Mouse (Mus musculus): ENCODE data around the gene Sgip1. TPM values are rescaled to one million over a fixed set of nuclear protein-coding genes. Genes with fewer than 3 reads are reported as not detected.

Sgip1 gene
- polyA plus RNA-seq, 1 experiment from 2014 or later = 54.8 TPM

DNA sequence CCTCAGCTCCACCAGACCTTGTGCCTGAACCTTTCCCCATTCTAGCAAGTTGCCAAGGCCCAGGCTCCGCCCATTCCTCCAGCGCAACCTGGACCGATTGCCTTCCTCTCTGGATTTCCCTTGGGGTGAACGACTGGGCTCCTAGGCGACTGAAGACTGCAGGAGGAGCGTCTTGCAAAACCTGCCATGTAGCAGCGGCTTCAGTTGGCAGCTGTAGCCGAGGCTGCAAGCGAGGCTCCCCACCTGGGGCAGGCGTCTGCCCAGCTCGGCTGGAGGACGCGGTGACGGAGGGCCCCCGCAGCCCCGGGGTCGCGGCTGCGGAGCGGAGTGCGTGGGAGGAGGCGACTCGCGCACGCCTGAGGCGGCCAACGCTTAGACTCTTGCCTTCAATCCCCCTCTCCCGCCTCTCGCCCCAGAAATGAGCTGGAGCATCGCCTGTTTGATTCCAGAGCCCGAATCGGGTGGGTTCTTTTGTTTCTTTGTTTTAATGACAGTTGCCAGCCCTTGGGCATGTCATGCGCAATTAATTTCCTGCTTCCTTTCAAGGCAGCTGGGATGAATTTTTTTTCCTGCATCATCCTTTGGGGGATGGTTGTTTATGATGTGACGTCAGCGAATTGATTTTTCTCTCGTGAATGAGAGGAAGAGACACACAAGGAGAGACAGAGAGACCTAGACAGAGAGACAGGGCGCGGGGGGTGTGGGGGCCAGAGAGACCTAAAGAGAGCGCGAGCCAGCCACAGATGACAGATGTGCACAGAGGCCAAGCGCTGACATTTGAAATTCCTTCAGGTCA lies 18.2 kb downstream of the Sgip1 start:
- Histone ChIP-seq H3K36me3 (no peaks in the 10 kb centered on the region), H3K9ac (peak overlapping the region; percentile 91), H3K4me3 (peak overlapping the region; percentile 58), H3K4me1 (replicated peaks) (peaks cover 33% of the 10 kb centered on the region), H3K9me3 (no peaks in the 10 kb centered on the region), H3K27me3 (no peaks in the 10 kb centered on the region), H3K4me2 (peak overlapping the region; percentile 88), H3K27ac (replicated peaks) (peak overlapping the region; percentile 100)
- ATAC-seq (ENCODE audit: low read depth) = peak; percentile 82
- WGBS = under 1% methylated on average over 41 of the region's 41 CpGs

DNA sequence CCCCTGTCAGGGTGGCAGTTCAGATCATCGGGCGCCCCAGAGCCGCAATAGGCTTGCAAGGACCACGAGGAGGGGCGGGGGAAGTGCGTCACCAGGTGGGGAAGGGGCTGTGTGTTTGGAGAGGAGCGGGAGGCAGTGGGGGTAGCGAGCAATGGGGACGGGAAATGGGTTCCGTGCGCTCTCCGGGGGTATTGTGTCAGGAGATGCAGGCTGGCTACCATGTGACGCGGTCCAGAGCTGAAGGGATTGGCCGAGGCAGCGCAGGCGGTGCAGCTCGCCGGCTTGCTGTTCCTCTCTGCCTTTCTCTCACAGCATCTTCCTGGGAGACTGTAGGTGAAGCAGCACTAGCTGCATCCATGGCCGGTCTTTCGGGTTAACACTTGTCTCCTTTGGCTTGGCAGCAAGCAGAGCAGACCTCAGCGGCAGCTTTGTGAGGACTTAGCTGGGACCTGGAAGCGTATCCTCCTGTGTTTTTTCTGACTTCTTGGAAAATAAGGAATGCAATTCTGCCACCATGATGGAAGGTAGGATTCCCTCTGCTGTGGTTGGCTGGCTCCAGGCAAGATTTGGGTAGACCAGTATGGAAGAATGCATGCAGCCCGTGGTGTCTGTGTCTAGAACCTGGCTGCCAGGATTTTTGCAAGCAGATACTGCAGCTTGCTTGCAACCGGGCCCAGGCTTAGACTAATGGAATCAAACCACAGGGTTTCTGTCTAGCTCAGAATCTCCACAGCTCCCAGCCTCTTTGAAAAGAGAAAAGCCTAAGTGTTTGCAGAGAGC lies 19.1 kb downstream of the Sgip1 start:
- WGBS = 1% methylated on average over 25 of the region's 25 CpGs
- H3K27ac ChIP-seq (replicated peaks) = peak overlapping the region; percentile 100
- peak overlapping the region; percentile 58 for H3K4me3 ChIP-seq
- H3K9ac ChIP-seq = peak overlapping the region; percentile 91
- ATAC-seq (ENCODE audit: low read depth) = peak; percentile 98
- H3K4me1 ChIP-seq (replicated peaks) = peaks cover 33% of the 10 kb centered on the region
- peak overlapping the region; percentile 88 for H3K4me2 ChIP-seq
- H3K9me3 ChIP-seq = no peaks in the 10 kb centered on the region
- no peaks in the 10 kb centered on the region for H3K27me3 ChIP-seq
- H3K36me3 ChIP-seq = no peaks in the 10 kb centered on the region

DNA sequence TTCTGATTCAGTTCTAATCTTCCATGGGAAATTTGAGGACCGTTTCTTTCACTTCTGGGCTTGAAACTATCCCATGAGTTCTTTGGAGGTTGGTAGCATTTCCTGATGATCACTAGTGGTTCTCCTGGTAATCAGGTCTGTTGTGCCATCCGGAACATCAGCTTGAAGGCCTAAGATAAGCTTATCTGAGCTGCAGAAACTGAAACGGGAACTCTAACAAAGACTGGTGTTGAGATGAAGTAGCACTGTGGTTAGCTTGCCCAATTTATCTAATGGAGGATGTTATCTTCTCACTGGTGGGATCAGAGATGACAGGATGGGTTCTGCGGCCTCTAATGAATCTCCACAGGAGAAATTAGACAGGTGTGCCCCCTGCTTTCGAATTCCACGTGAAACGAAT lies 21.0 kb downstream of the Sgip1 start:
- Histone ChIP-seq H3K9ac (peak overlapping the region; percentile 22; the same call in 1 of the 2 replicates), H3K4me1 (replicated peaks) (peaks cover 33% of the 10 kb centered on the region), H3K9me3 (no peaks in the 10 kb centered on the region), H3K4me3 (peak overlapping the region; percentile 58), H3K36me3 (no peaks in the 10 kb centered on the region), H3K27ac (replicated peaks) (no peak overlapping the region), H3K27me3 (no peaks in the 10 kb centered on the region), H3K4me2 (peak overlapping the region; percentile 88)
- WGBS = 83% methylated on average over 7 of the region's 7 CpGs
- ATAC-seq (ENCODE audit: low read depth) = no peak

DNA sequence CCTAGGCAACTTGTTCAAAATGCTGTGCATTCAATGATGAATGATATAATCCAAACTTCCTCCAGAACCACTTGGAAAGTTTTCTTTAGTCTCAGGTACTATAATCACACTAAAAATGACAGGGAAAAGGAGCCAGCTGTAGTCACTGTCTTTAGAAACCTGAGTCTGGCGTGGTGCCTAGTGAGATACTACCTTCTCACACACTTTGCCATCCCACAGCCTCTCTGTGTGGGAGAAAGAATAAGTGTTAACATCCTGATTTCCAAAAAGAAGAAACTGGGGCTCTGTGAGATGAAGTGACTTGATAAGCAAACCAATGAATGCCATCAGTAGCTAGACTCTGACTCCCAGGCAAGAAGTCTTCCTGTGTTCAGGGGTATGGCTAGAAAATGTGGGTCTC lies 28.0 kb downstream of the Sgip1 start:
- no peak overlapping the region for H3K27ac ChIP-seq (replicated peaks)
- WGBS = 80% methylated on average over 1 of the region's 1 CpGs
- no peaks in the 10 kb centered on the region for H3K9me3 ChIP-seq
- no peak overlapping the region for H3K4me3 ChIP-seq
- no peaks in the 10 kb centered on the region for H3K27me3 ChIP-seq
- no peaks in the 10 kb centered on the region for H3K36me3 ChIP-seq
- H3K9ac ChIP-seq = no peak overlapping the region
- peaks cover 12% of the 10 kb centered on the region; the same call in 1 of the 2 replicates for H3K4me1 ChIP-seq (replicated peaks)
- H3K4me2 ChIP-seq = no peak overlapping the region
- ATAC-seq (ENCODE audit: low read depth) = no peak

DNA sequence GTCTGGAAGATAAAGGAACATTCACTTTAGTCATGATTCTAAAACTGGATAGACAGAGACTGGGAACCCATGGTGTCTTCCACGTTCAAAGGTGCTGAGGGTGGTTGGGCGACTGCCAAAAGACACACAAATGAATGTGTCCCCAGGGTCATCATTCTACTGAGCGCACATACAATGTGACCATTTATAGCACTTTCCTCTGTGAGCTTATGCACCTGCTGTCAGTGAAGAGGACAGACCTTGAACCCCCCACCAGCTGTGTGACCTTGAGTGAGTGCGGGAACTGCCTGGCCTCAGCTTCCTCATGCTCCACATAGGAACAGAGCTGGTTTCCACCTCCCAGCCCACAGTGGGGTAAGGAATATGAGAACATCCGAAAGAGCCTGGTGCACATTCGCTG lies 28.8 kb downstream of the Sgip1 start:
- Histone ChIP-seq H3K4me3 (no peak overlapping the region), H3K4me1 (replicated peaks) (peaks cover 12% of the 10 kb centered on the region; the same call in 1 of the 2 replicates), H3K27me3 (no peaks in the 10 kb centered on the region), H3K27ac (replicated peaks) (no peak overlapping the region), H3K4me2 (no peak overlapping the region), H3K9me3 (no peaks in the 10 kb centered on the region), H3K9ac (no peak overlapping the region), H3K36me3 (no peaks in the 10 kb centered on the region)
- peak; percentile 27 for ATAC-seq (ENCODE audit: low read depth)
- WGBS = 66% methylated on average over 6 of the region's 6 CpGs

DNA sequence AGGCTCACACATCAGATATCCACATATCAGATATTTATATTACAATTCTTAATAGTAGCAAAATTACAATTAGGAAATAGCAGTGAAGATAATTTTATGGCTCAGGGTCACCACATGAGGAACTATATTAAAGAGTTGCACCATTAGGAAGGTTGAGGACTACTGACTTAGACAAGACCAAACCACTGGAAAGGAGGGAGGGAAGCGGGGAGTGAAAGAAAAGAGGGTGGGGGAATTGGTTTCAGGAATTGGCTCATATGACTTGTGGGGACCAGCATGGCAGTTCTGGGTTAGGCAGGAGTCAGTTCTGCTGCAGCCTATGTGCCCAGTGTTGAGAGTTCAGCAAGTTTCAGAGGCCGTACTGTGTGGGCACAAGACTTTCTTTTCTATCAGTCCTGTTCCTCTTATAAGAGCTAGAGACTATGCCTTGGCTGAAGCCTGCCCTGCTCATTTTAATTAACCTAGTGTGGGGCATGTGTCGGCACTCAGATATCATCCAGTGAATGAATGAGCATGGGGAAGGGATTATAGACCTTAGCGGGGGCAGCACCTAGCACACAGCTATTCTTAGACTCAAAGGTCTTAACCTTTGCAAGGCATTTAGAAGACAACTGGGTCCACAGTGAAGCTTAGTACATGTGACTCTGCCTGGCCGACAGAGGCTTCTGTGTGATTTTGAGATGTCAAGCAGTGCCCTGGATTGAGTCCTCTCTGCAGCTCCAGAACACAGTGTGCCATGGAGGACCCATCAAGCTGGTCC lies 30.7 kb downstream of the Sgip1 start:
- WGBS = 86% methylated on average over 5 of the region's 5 CpGs
- Histone ChIP-seq H3K4me3 (no peak overlapping the region), H3K4me1 (replicated peaks) (peaks cover 17% of the 10 kb centered on the region; the same call in 1 of the 2 replicates), H3K9ac (no peak overlapping the region), H3K27me3 (no peaks in the 10 kb centered on the region), H3K9me3 (no peaks in the 10 kb centered on the region), H3K4me2 (no peak overlapping the region), H3K36me3 (no peaks in the 10 kb centered on the region), H3K27ac (replicated peaks) (no peak overlapping the region)
- ATAC-seq (ENCODE audit: low read depth) = no peak

DNA sequence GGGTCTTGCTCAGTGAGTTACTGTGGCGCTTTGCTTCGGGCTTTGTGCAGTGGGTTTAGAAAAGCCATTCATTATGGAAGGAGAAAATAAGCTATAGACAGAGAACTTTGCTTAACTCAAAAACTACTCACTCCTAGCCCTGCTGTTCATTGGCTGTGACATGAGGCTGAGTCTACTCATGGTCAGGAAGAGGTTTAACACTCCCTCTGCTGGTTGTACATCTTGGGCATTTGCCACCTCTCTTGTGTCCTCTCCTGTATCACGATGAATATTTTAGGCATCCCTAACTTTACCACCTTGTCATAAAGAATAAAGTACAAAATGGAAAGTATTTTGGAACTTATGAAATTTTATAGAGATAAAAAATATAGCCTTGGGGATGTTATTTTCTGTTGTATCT lies 32.1 kb downstream of the Sgip1 start:
- H3K4me2 ChIP-seq = no peak overlapping the region
- H3K36me3 ChIP-seq = no peaks in the 10 kb centered on the region
- H3K27ac ChIP-seq (replicated peaks) = no peak overlapping the region
- 92% methylated on average over 3 of the region's 3 CpGs for WGBS
- no peak for ATAC-seq (ENCODE audit: low read depth)
- H3K9me3 ChIP-seq = no peaks in the 10 kb centered on the region
- no peak overlapping the region for H3K4me3 ChIP-seq
- no peak overlapping the region for H3K9ac ChIP-seq
- H3K27me3 ChIP-seq = no peaks in the 10 kb centered on the region
- H3K4me1 ChIP-seq (replicated peaks) = peaks cover 17% of the 10 kb centered on the region; the same call in 1 of the 2 replicates

DNA sequence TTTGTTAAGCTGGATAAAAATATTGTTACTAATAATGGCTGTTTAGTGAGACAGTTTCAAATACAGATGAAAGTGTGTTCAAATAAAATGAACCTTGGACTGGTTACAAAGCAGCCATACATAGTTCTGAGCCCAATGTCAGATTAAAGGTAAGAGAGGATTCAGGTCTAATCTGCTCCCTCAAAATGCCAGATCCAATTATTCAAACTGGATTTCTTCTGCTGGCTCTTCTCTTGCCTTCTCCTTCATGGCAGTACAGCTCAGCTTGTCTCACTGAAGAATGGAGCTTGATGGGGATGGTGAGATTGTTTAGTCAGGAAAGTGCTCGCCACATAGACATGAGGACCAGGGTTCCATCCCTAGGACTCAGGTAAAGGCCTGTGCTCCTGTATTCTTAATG lies 32.7 kb downstream of the Sgip1 start:
- no peak overlapping the region for H3K4me2 ChIP-seq
- no peak overlapping the region for H3K9ac ChIP-seq
- no peak overlapping the region for H3K4me3 ChIP-seq
- H3K27ac ChIP-seq (replicated peaks) = no peak overlapping the region
- 93% methylated on average over 1 of the region's 1 CpGs for WGBS
- no peak for ATAC-seq (ENCODE audit: low read depth)
- H3K9me3 ChIP-seq = no peaks in the 10 kb centered on the region
- H3K4me1 ChIP-seq (replicated peaks) = peaks cover 17% of the 10 kb centered on the region; the same call in 1 of the 2 replicates
- H3K27me3 ChIP-seq = no peaks in the 10 kb centered on the region
- no peaks in the 10 kb centered on the region for H3K36me3 ChIP-seq

DNA sequence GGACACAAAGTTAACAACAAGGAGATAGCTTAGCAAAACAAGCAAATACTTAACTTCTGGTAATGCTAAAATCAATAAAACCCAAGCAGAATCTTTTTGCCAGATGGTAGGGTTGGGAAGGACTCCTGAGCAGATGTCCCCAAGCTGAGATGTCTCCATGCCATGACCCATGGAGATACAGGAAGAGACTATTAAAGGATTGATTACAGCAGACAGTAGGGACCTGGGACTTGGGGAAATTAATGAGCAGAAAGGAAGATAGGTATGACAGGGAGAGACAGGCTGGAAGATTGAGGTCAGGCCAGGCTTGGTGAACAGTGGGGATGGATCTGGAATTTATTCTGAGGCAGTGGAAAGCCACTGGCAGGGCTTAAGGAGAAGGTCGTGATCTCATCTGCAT lies 33.5 kb downstream of the Sgip1 start:
- Histone ChIP-seq H3K4me3 (no peak overlapping the region), H3K9me3 (no peaks in the 10 kb centered on the region), H3K27ac (replicated peaks) (no peak overlapping the region), H3K4me2 (no peak overlapping the region), H3K27me3 (no peaks in the 10 kb centered on the region), H3K36me3 (no peaks in the 10 kb centered on the region), H3K4me1 (replicated peaks) (peaks cover 16% of the 10 kb centered on the region; the same call in 1 of the 2 replicates), H3K9ac (no peak overlapping the region)
- ATAC-seq (ENCODE audit: low read depth) = no peak
- 72% methylated on average over 1 of the region's 1 CpGs for WGBS

DNA sequence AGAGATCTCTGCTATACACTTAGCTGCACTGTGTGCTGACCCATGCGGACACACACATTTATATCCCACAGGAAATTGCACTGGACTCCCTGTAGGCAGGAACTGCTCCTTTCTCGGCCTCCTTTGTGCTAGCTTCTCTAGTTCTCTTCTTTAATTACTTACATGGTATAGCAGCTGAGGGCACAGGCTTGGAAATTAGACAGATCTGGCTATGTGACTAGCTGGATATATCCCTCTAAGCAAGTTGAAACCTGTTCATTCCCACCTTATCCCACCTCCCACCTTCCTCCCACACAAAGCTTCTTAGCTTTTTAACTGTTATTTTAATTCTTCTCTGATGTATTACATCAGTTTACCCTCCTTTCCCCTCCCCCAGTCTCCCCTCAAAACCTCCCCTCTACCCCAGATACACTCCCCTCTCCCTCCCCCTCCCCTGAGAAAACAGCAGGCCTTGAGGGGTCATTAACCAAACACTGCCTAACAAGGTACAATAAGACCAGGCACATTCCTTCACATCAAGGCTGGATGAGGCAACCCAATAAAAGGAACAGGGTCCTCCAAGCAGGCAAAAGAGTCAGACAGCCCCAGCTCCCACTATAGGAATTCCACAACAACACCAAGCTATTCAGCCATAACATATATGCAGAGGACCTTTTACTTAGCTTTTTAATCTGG lies 34.6 kb downstream of the Sgip1 start:
- Histone ChIP-seq H3K4me1 (replicated peaks) (peaks cover 11% of the 10 kb centered on the region), H3K27ac (replicated peaks) (no peak overlapping the region), H3K27me3 (no peaks in the 10 kb centered on the region), H3K9me3 (no peaks in the 10 kb centered on the region), H3K4me2 (no peak overlapping the region), H3K4me3 (no peak overlapping the region), H3K36me3 (no peaks in the 10 kb centered on the region), H3K9ac (no peak overlapping the region)
- whole genome bisulfite sequencing = 35% methylated on average over 2 of the region's 2 CpGs
- no peak for ATAC-seq (ENCODE audit: low read depth)

DNA sequence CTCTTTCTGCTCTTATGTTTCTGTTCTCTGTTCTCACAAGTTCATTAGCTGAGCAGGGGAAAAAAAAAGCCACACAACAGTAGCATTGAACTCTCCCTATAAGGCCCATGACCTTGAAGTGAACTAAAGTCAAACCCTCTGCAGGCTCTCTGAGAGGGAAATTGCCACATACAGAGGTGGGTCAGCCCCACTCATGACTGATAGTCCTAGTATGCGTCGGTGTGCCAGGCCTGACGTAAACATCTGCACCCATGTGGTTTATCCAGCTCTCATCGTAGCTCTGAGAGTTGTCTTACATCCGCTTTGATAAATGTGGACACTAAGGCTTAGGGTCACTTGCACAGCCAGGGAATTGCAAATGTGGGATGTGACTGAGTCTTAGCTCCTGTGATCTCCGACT lies 38.8 kb downstream of the Sgip1 start:
- Histone ChIP-seq H3K27me3 (no peaks in the 10 kb centered on the region), H3K27ac (replicated peaks) (no peak overlapping the region), H3K4me2 (no peak overlapping the region), H3K36me3 (no peaks in the 10 kb centered on the region), H3K9me3 (no peaks in the 10 kb centered on the region), H3K9ac (no peak overlapping the region), H3K4me1 (replicated peaks) (peaks cover 27% of the 10 kb centered on the region), H3K4me3 (no peak overlapping the region)
- no peak for ATAC-seq (ENCODE audit: low read depth)
- 75% methylated on average over 6 of the region's 6 CpGs for WGBS

All from neural tube, embryonic 13.5 days (tissue).